Mouse (Mus musculus): ENCODE results near the gene Gtf3c1. TPM values are rescaled to one million over a fixed set of nuclear protein-coding genes. Genes with fewer than 3 reads are reported as not detected.

The Gtf3c1 gene
- polyA plus RNA-seq, 1 experiment from 2014 or later, result 43.7 TPM

GRCm38 (mm10) chr7:125702791-125703190, 4.8 kb downstream of the Gtf3c1 start:
- Histone ChIP-seq H3K27ac (ENCODE audit: poor library complexity, severe bottlenecking) (no peak overlapping the region), H3K4me1 (replicated peaks) (peaks cover 21% of the 10 kb centered on the region), H3K9ac (no peak overlapping the region), H3K9me3 (replicated peaks) (peaks cover 12% of the 10 kb centered on the region; the same call in 1 of the 2 replicates), H3K27me3 (replicated peaks) (no peaks in the 10 kb centered on the region), H3K4me2 (no peak overlapping the region), H3K36me3 (peaks cover 62% of the 10 kb centered on the region), H3K4me3 (no peak overlapping the region)
- ATAC-seq (ENCODE audit: insufficient number of reproducible peaks, low FRiP score), result no peak
- WGBS, result 93% methylated on average over 1 of the region's 1 CpGs

- no peak overlapping the region for H3K4me3 ChIP-seq
- ATAC-seq (ENCODE audit: insufficient number of reproducible peaks, low FRiP score), result no peak
- H3K36me3 ChIP-seq, result peaks cover 98% of the 10 kb centered on the region
- H3K9ac ChIP-seq, result no peak overlapping the region
- H3K4me1 ChIP-seq (replicated peaks), result no peaks in the 10 kb centered on the region
- no peak overlapping the region for H3K4me2 ChIP-seq
- 82% methylated on average over 5 of the region's 5 CpGs for WGBS
- H3K9me3 ChIP-seq (replicated peaks), result peaks cover 4% of the 10 kb centered on the region; the same call in 1 of the 2 replicates
- H3K27me3 ChIP-seq (replicated peaks), result no peaks in the 10 kb centered on the region
- no peak overlapping the region for H3K27ac ChIP-seq (ENCODE audit: poor library complexity, severe bottlenecking)
Measured at GRCm38 (mm10) chr7:125694056-125694455, 13.5 kb downstream of the Gtf3c1 start.

- Histone ChIP-seq H3K9ac (no peak overlapping the region), H3K4me2 (no peak overlapping the region), H3K4me1 (replicated peaks) (peaks cover 4% of the 10 kb centered on the region; the same call in 1 of the 2 replicates), H3K36me3 (peaks cover 93% of the 10 kb centered on the region), H3K4me3 (no peak overlapping the region), H3K27ac (ENCODE audit: poor library complexity, severe bottlenecking) (no peak overlapping the region), H3K9me3 (replicated peaks) (no peaks in the 10 kb centered on the region), H3K27me3 (replicated peaks) (no peaks in the 10 kb centered on the region)
- no peak for ATAC-seq (ENCODE audit: insufficient number of reproducible peaks, low FRiP score)
- WGBS, result 83% methylated on average over 4 of the region's 4 CpGs
Measured at GRCm38 (mm10) chr7:125690516-125690915, 17.1 kb downstream of the Gtf3c1 start.

- H3K27me3 ChIP-seq (replicated peaks), result no peaks in the 10 kb centered on the region
- no peak overlapping the region for H3K9ac ChIP-seq
Measured at GRCm38 (mm10) chr7:125679936-125680335, 27.6 kb downstream of the Gtf3c1 start.

GRCm38 (mm10) chr7:125678756-125679155, 28.8 kb downstream of the Gtf3c1 start:
- WGBS, result 83% methylated on average over 8 of the region's 8 CpGs
- no peaks in the 10 kb centered on the region for H3K4me1 ChIP-seq (replicated peaks)
- H3K4me2 ChIP-seq, result no peak overlapping the region
- H3K9ac ChIP-seq, result no peak overlapping the region
- ATAC-seq (ENCODE audit: insufficient number of reproducible peaks, low FRiP score), result no peak
- H3K36me3 ChIP-seq, result peaks cover 89% of the 10 kb centered on the region
- no peaks in the 10 kb centered on the region for H3K9me3 ChIP-seq (replicated peaks)
- no peak overlapping the region for H3K27ac ChIP-seq (ENCODE audit: poor library complexity, severe bottlenecking)
- no peak overlapping the region for H3K4me3 ChIP-seq
- H3K27me3 ChIP-seq (replicated peaks), result no peaks in the 10 kb centered on the region

More at GRCm38 (mm10) chr7:125679936-125680335, 27.6 kb downstream of the Gtf3c1 start:
- Histone ChIP-seq H3K36me3 (peaks cover 84% of the 10 kb centered on the region), H3K4me3 (no peak overlapping the region), H3K9me3 (replicated peaks) (no peaks in the 10 kb centered on the region), H3K27ac (ENCODE audit: poor library complexity, severe bottlenecking) (no peak overlapping the region), H3K4me2 (no peak overlapping the region), H3K4me1 (replicated peaks) (0 out of 2 replicates have a peak, but pooled peaks cover 1% of the 10 kb centered on the region)
- WGBS, result 88% methylated on average over 9 of the region's 9 CpGs
- ATAC-seq (ENCODE audit: insufficient number of reproducible peaks, low FRiP score), result no peak

- 81% methylated on average over 2 of the region's 2 CpGs for whole genome bisulfite sequencing
- ATAC-seq (ENCODE audit: insufficient number of reproducible peaks, low FRiP score), result no peak
Measured at GRCm38 (mm10) chr7:125674916-125675315, 32.7 kb downstream of the Gtf3c1 start.

GRCm38 (mm10) chr7:125671396-125671795, 36.2 kb downstream of the Gtf3c1 start:
- H3K4me1 ChIP-seq (replicated peaks), result no peaks in the 10 kb centered on the region
- no peak for ATAC-seq (ENCODE audit: insufficient number of reproducible peaks, low FRiP score)
- no peak overlapping the region for H3K9ac ChIP-seq
- no peaks in the 10 kb centered on the region for H3K9me3 ChIP-seq (replicated peaks)
- H3K4me2 ChIP-seq, result no peak overlapping the region
- H3K36me3 ChIP-seq, result peaks cover 98% of the 10 kb centered on the region
- no peak overlapping the region for H3K4me3 ChIP-seq
- 81% methylated on average over 8 of the region's 8 CpGs for WGBS
- H3K27me3 ChIP-seq (replicated peaks), result no peaks in the 10 kb centered on the region
- H3K27ac ChIP-seq (ENCODE audit: poor library complexity, severe bottlenecking), result no peak overlapping the region

More at GRCm38 (mm10) chr7:125674916-125675315, 32.7 kb downstream of the Gtf3c1 start:
- Histone ChIP-seq H3K4me2 (no peak overlapping the region), H3K4me3 (no peak overlapping the region), H3K4me1 (replicated peaks) (no peaks in the 10 kb centered on the region), H3K36me3 (peaks cover 100% of the 10 kb centered on the region), H3K27ac (ENCODE audit: poor library complexity, severe bottlenecking) (no peak overlapping the region), H3K9ac (no peak overlapping the region), H3K27me3 (replicated peaks) (no peaks in the 10 kb centered on the region), H3K9me3 (replicated peaks) (no peaks in the 10 kb centered on the region)

GRCm38 (mm10) chr7:125670865-125671264, 36.7 kb downstream of the Gtf3c1 start:
- H3K27me3 ChIP-seq (replicated peaks), result no peaks in the 10 kb centered on the region
- no peak overlapping the region for H3K4me2 ChIP-seq
- 64% methylated on average over 6 of the region's 6 CpGs for WGBS
- no peak overlapping the region for H3K9ac ChIP-seq
- no peak for ATAC-seq (ENCODE audit: insufficient number of reproducible peaks, low FRiP score)
- H3K4me3 ChIP-seq, result no peak overlapping the region
- H3K9me3 ChIP-seq (replicated peaks), result no peaks in the 10 kb centered on the region
- H3K4me1 ChIP-seq (replicated peaks), result no peaks in the 10 kb centered on the region
- no peak overlapping the region for H3K27ac ChIP-seq (ENCODE audit: poor library complexity, severe bottlenecking)
- peaks cover 98% of the 10 kb centered on the region for H3K36me3 ChIP-seq

GRCm38 (mm10) chr7:125663654-125664053, 43.9 kb downstream of the Gtf3c1 start:
- H3K9ac ChIP-seq, result no peak overlapping the region
- H3K4me3 ChIP-seq, result no peak overlapping the region
- H3K4me1 ChIP-seq (replicated peaks), result no peaks in the 10 kb centered on the region
- no peak overlapping the region for H3K27ac ChIP-seq (ENCODE audit: poor library complexity, severe bottlenecking)
- H3K9me3 ChIP-seq (replicated peaks), result no peaks in the 10 kb centered on the region
- H3K27me3 ChIP-seq (replicated peaks), result no peaks in the 10 kb centered on the region
- peaks cover 93% of the 10 kb centered on the region for H3K36me3 ChIP-seq
- no peak for ATAC-seq (ENCODE audit: insufficient number of reproducible peaks, low FRiP score)
- no peak overlapping the region for H3K4me2 ChIP-seq
- 55% methylated on average over 3 of the region's 3 CpGs for WGBS

GRCm38 (mm10) chr7:125657511-125657910, 50.1 kb downstream of the Gtf3c1 start:
- WGBS, result 93% methylated on average over 6 of the region's 6 CpGs
- ATAC-seq (ENCODE audit: insufficient number of reproducible peaks, low FRiP score), result no peak
- H3K4me2 ChIP-seq, result no peak overlapping the region
- no peak overlapping the region for H3K27ac ChIP-seq (ENCODE audit: poor library complexity, severe bottlenecking)
- no peaks in the 10 kb centered on the region for H3K9me3 ChIP-seq (replicated peaks)
- peaks cover 100% of the 10 kb centered on the region for H3K36me3 ChIP-seq
- no peak overlapping the region for H3K9ac ChIP-seq
- H3K4me3 ChIP-seq, result no peak overlapping the region
- H3K27me3 ChIP-seq (replicated peaks), result no peaks in the 10 kb centered on the region
- H3K4me1 ChIP-seq (replicated peaks), result no peaks in the 10 kb centered on the region

GRCm38 (mm10) chr7:125649013-125649412, 58.6 kb downstream of the Gtf3c1 start:
- no peak for ATAC-seq (ENCODE audit: insufficient number of reproducible peaks, low FRiP score)
- no peak overlapping the region for H3K9ac ChIP-seq
- no peaks in the 10 kb centered on the region for H3K4me1 ChIP-seq (replicated peaks)
- no peak overlapping the region for H3K4me2 ChIP-seq
- no peak overlapping the region for H3K27ac ChIP-seq (ENCODE audit: poor library complexity, severe bottlenecking)
- no peaks in the 10 kb centered on the region for H3K9me3 ChIP-seq (replicated peaks)
- no peak overlapping the region for H3K4me3 ChIP-seq
- no peaks in the 10 kb centered on the region for H3K27me3 ChIP-seq (replicated peaks)
- 63% methylated on average over 1 of the region's 1 CpGs for whole genome bisulfite sequencing
- H3K36me3 ChIP-seq, result peaks cover 100% of the 10 kb centered on the region

- no peak overlapping the region for H3K4me2 ChIP-seq
- H3K4me3 ChIP-seq, result no peak overlapping the region
- H3K9ac ChIP-seq, result no peak overlapping the region
- 92% methylated on average over 7 of the region's 7 CpGs for whole genome bisulfite sequencing
- no peak for ATAC-seq (ENCODE audit: insufficient number of reproducible peaks, low FRiP score)
- H3K27ac ChIP-seq (ENCODE audit: poor library complexity, severe bottlenecking), result no peak overlapping the region
- 0 out of 2 replicates have a peak, but pooled peaks cover 3% of the 10 kb centered on the region for H3K4me1 ChIP-seq (replicated peaks)
- no peaks in the 10 kb centered on the region for H3K27me3 ChIP-seq (replicated peaks)
- no peaks in the 10 kb centered on the region for H3K9me3 ChIP-seq (replicated peaks)
- H3K36me3 ChIP-seq, result peaks cover 100% of the 10 kb centered on the region
Measured at GRCm38 (mm10) chr7:125645413-125645812, 62.2 kb downstream of the Gtf3c1 start.
